Mouse (Mus musculus): ENCODE measurements around the gene Tmprss9.

Tmprss9 gene

DNA sequence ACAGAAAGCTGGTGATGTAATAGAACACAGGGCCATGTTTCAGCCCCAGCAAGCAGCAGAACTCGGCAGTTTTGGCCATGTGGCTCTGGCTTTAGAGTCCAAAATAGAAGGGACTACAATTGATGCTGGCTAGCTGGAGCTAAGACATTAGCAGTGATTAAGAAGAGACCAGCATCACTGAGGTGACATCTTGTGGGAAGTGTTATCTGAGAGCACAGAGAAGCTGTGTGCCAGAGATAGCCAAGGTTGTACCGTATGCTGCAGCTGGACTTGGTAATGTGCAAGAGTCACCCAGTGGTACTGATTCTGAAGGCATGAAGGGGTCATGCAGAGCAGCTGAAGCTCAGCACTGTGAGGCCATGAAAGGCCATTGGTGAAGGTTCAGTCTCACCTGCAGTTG, 43.6 kb downstream of the Tmprss9 start:
- in situ Hi-C loops (cut with MboI, MseI) = no loop called here

GRCm38 (mm10) chr10:80915736-80916135, 44.1 kb downstream of the Tmprss9 start:
- in situ Hi-C loops (cut with MboI, MseI) = no loop called here

DNA sequence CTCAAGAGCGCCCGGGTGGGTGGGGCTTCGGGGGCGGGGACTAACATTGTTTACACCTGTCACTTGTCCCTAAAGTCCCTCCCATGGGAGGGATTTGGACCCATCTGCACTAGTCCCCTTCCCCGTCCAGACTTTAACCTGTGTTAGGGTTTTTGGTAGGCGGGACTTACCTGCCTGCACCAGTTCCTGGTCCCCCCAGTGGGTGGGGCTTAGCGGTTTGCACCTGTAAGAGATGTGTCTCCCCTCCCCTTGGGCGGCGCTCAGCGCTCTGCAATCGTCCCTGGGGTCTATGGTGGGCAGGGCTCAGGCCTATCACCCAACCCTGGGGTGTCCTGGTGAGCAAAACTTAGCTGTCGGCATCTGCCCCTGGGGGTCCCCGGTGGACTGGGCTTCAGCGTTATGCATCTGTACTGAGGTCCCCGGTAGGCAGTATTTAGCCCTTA, 45.7 kb downstream of the Tmprss9 start:
- in situ Hi-C loops (cut with MboI, MseI) = no loop called here

DNA sequence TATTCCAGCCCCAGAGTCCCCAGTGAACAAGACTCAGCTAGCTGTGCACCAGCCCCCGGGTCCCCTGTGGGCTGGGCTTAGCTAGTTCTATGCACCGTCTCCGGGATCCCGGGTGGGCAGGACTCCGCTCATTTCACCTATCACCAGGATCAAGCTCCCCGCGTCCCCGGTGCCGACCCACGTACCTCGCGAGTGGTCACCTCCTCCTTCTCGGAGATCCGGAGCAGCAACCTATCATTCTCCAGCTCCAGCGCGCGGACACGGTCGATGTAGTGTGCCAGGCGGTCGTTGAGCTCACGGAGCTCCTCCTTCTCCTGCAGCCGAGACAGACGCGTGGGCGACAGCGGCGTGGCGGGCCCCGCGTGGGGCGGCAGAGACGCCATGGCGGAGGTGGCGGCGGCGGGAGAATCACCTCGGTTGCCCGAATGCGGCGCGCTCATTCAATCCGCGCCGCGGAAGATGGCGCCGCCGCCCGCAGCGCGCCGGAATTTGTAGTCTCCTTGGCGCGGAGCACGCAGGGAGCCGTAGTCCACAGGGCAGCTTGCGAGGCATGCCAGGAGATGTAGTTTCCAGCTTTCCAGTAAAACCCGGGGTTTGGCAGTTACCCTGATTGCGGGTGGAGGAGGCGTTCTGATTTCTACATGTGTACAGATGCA, 46.3 kb downstream of the Tmprss9 start, which contains the start of gene Lmnb2:
Gene Lmnb2, minus strand, starts transcription at position 467 of the 656 bp plus-strand sequence.
- in situ Hi-C loops (cut with MboI, MseI) = no loop called here

DNA sequence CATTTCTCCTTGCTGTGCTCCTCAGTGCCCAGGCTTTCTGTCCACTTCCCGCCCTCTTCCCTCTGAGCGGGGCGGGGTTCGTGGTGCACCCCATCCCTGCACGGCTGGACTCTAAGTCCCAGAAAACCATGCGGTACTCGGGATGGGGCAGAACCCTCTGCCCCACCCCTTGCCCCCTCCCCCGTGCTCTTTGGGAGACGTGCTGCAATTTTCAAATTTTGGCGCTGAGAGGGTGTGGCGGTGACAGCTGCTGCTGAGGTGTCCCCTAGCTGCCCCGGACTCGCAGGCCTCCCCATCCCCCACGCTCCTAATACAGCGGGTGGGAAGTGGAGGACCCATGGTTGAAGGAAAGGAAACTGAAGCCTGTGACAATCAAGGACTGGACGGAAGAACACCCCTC, 50.3 kb downstream of the Tmprss9 start:
- in situ Hi-C loops (cut with MboI, MseI) = no loop called here

DNA sequence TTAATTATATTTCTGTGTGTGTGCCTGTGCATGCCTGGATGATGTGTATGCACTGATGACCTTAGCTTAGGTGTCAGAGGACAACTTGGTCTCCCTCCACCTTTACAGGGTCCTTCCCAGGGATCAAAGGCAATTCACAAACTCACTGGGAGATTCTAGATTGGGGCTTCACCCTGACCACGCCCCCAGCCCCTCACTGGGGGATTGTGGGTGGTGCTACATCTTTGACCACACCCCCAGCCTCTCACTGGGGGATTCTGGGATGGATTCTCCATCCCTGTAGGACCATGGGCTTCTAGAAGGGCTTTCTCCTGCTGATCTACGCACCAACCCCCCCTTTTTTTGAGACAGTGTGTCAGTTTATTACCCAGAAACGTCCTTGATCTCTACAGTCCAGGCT, 53.8 kb downstream of the Tmprss9 start:
- in situ Hi-C loops (cut with MboI, MseI) = loop anchor here (5.0 to 25.0 kb wide), 2 partner anchors 67 to 1837 kb away; partner anchors contain the start of gene Nfyb (in 1 of the 2)

DNA sequence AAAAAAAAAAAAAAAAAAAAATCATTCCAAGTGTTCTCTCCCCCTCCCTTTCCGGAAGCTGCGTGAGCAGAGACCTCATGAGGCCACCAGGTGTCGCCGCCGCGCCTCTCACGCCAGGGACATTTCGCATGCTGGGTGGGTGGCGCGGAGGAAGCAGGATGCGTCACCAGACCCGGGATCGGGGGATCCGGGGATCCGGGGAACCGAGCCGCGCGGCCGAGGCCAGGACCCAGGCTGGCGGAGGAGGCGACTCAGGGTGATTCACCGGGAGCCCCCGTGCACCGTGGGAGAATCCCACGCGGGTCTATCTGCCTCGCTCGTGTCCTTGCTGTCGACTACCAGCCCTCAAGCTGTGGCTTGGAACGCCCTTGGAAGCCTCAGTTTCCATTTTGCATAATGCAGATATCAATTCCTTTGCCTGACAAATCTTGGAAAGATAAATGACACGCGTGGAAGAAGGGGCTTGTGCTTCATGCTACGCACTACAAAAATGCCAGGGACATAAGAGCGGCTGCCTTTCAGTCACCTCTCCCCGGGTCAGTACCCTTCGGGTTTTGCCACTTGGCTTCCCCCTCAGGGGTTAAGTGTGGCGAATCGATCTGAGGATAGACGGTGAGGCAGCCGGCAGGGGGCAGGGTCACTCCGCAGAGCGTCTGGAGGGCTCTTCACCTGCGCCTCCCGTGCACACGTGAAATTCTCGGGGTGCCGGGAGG, 57.1 kb downstream of the Tmprss9 start:
- in situ Hi-C loops (cut with MboI, MseI) = loop anchor here (5.0 to 25.0 kb wide), 2 partner anchors 64 to 1834 kb away; partner anchors contain the start of gene Nfyb (in 1 of the 2)

DNA sequence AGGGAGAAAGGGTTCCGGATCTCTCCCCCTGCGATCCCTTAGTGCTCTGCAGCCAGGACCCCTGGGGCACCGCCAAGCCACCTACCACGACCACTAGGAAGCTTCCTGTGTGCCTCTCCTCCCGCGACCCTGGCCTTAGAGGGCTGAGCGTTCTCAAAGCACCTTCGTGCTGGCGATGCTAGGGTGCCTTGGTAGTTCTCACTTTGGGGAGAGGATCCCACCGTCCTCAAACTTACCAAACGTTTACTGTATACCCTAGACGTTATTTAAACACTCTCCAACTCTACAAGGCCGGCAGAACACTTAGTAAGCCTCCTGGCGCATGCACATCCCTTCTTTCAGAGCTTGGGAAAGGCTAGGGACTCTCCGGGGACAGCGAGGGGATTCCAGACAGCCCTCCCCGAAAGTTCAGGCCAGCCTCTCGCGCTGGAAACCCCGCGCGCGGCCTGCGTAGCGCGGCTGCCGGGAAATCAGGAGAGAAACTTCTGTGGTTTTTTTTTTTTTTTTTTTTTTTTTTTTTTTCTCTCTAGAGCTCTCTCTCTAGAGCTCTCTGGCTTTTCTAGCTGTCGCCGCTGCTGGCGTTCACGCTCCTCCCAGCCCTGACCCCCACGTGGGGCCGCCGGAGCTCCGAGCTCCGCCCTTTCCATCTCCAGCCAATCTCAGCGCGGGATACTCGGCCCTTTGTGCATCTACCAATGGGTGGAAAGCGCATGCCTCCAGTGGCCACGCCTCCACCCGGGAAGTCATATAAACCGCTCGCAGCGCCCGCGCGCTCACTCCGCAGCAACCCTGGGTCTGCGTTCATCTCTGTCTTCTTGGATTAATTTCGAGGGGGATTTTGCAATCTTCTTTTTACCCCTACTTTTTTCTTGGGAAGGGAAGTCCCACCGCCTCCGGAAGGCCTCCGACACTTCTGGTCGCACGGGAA, 57.9 kb downstream of the Tmprss9 start, which contains the start of gene Gadd45b:
Gene Gadd45b, plus strand, starts transcription at position 775 of the 928 bp plus-strand sequence.
- in situ Hi-C loops (cut with MboI, MseI) = loop anchor here (5.0 to 25.0 kb wide), 2 partner anchors 63 to 1833 kb away; partner anchors contain the start of gene Nfyb (in 1 of the 2)

- in situ Hi-C loops (cut with MboI, MseI) = loop anchor here in 1 of 2 experiments (25.0 kb wide), 1 partner anchor 1832 kb away; the partner anchor contains the start of gene Nfyb
Measured at GRCm38 (mm10) chr10:80930361-80931152, 58.9 kb downstream of the Tmprss9 start.

GRCm38 (mm10) chr10:80931153-80931671, 59.6 kb downstream of the Tmprss9 start:
- in situ Hi-C loops (cut with MboI, MseI) = loop anchor here in 1 of 2 experiments (25.0 kb wide), 1 partner anchor 1831 kb away; the partner anchor contains the start of gene Nfyb

GRCm38 (mm10) chr10:80931695-80932094, 60.0 kb downstream of the Tmprss9 start:
- in situ Hi-C loops (cut with MboI, MseI) = loop anchor here in 1 of 2 experiments (25.0 kb wide), 1 partner anchor 1831 kb away; the partner anchor contains the start of gene Nfyb

GRCm38 (mm10) chr10:80932206-80932605, 60.6 kb downstream of the Tmprss9 start:
- in situ Hi-C loops (cut with MboI, MseI) = loop anchor here in 1 of 2 experiments (25.0 kb wide), 1 partner anchor 1830 kb away; the partner anchor contains the start of gene Nfyb

- in situ Hi-C loops (cut with MboI, MseI) = loop anchor here in 1 of 2 experiments (25.0 kb wide), 1 partner anchor 1829 kb away; the partner anchor contains the start of gene Nfyb
Measured at GRCm38 (mm10) chr10:80932700-80933420, 61.2 kb downstream of the Tmprss9 start.

- in situ Hi-C loops (cut with MboI, MseI) = loop anchor here in 1 of 2 experiments (25.0 kb wide), 1 partner anchor 1829 kb away; the partner anchor contains the start of gene Nfyb
Measured at GRCm38 (mm10) chr10:80933421-80933979, 61.9 kb downstream of the Tmprss9 start.

DNA sequence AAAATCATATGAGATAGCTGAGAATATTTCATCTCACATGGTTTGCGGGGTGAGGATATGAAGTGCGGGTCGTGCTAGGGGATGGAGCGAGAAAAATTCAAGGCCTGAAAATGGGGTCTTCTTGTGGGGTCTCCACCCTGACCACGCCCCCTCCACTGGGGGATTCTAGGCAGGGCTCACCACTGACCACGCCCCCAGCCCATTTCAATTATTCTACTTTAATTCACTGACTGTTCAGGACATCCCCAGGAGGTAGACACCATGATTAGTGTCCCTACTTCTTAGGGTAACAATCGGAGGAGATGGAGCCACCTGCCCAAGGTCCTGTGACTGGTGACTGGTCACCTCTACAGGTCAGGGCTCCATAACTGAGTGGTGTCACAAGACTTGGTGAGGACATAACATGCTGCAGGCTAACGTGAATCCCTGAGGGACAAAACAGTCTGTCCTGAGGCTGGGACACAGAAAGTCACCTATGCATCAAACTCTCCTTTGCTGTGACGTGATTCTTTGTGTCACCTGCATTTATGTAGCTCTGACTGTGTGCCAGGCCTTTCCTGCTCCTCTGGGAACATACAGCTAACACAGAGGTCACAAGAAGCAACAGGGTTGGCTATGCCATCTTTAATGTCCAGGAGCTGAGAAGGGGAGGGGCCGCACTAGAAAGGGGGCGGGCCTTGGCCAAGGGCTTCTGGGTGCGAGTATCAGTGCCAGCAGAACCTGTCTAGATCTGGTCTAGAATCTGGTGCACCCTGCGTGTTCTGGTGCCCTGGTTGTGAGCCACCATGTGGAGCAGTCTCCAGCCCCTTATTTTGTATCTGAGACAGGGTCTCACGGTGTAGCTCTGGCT, 62.7 kb downstream of the Tmprss9 start:
- in situ Hi-C loops (cut with MboI, MseI) = loop anchor here in 1 of 2 experiments (25.0 kb wide), 1 partner anchor 1828 kb away; the partner anchor contains the start of gene Nfyb

GRCm38 (mm10) chr10:80935241-80935640, 63.6 kb downstream of the Tmprss9 start:
- in situ Hi-C loops (cut with MboI, MseI) = loop anchor here in 1 of 2 experiments (25.0 kb wide), 1 partner anchor 1827 kb away; the partner anchor contains the start of gene Nfyb

- in situ Hi-C loops (cut with MboI, MseI) = loop anchor here in 1 of 2 experiments (25.0 kb wide), 1 partner anchor 1827 kb away; the partner anchor contains the start of gene Nfyb
Measured at GRCm38 (mm10) chr10:80935698-80936097, 64.0 kb downstream of the Tmprss9 start.

Measured in T-helper 17 cell (primary cell).